Mouse (Mus musculus) stomach, postnatal 0 days (tissue): ENCODE measurements around the gene Pygo2. TPM values are rescaled to one million over a fixed set of nuclear protein-coding genes. Genes with fewer than 3 reads are reported as not detected.

Source experiments
- ATAC-seq: fragments of 200-750 bp; cut with Nextera tagmentation; 2 replicates; pipeline ENCODE4 v1.8.0; 2017; ENCODE audit not compliant: low FRiP score, low TSS enrichment
- DNase-seq: peaks from one replicate; pipeline ENCODE4 v3.0.0-alpha.2; 2016; ENCODE audit warnings: low spot score
- H3K27ac ChIP-seq: fragments of 300-500 bp; sonication (generic); replicated peaks from 2 replicates; pipeline ENCODE4 v1.5.1; 2014; ENCODE audit warnings: mild to moderate bottlenecking, control low read depth
- H3K27me3 ChIP-seq: fragments of 300-500 bp; sonication (generic); 2 replicates; pipeline ENCODE4 v1.6.1; 2014; ENCODE audit warnings: low read length; ENCODE audit not compliant: control insufficient read depth, insufficient read depth
- H3K36me3 ChIP-seq: fragments of 300-500 bp; sonication (generic); 2 replicates; pipeline ENCODE4 v1.6.1; 2014; ENCODE audit warnings: low read length, mixed read lengths; ENCODE audit not compliant: control insufficient read depth, insufficient read depth
- H3K4me1 ChIP-seq: fragments of 300-500 bp; sonication (generic); replicated peaks from 2 replicates; pipeline ENCODE4 v1.6.1; 2014; ENCODE audit warnings: antibody characterized with exemption; ENCODE audit not compliant: control insufficient read depth, insufficient read depth
- H3K4me2 ChIP-seq: fragments of 300-500 bp; sonication (generic); replicated peaks from 2 replicates; pipeline ENCODE4 v1.6.1; 2014; ENCODE audit warnings: low read depth, mild to moderate bottlenecking, control low read depth, moderate library complexity
- H3K4me3 ChIP-seq: fragments of 300-500 bp; sonication (generic); 2 replicates; pipeline ENCODE4 v1.5.1; 2014; ENCODE audit warnings: low read depth, low read length, control low read depth
- H3K9ac ChIP-seq: fragments of 300-500 bp; sonication (generic); 2 replicates; pipeline ENCODE4 v1.6.1; 2014; ENCODE audit warnings: mild to moderate bottlenecking, low read length, control low read depth, mixed read lengths
- H3K9me3 ChIP-seq: fragments of 300-500 bp; sonication (generic); 2 replicates; pipeline ENCODE4 v1.6.1; 2016; ENCODE audit warnings: low read length; ENCODE audit not compliant: control insufficient read depth
- CTCF ChIP-seq: IDR thresholded peaks from 2 replicates; pipeline ENCODE4 v1.5.1; 2016; ENCODE audit warnings: antibody characterized with exemption, low read depth, mild to moderate bottlenecking, moderate library complexity
- EP300 ChIP-seq: optimal IDR thresholded peaks from 2 replicates; pipeline ENCODE3; 2016; ENCODE audit warnings: antibody characterized with exemption
- WGBS: fragments of 180-500 bp; shearing (Covaris S2); extraction: QIAGEN DNeasy Blood & Tissue Kit; methylation state at CpG from one replicate; pipeline ENCODE4 v1.1.7; 2014; 5-methylcytosine and 5-hydroxymethylcytosine counted together
- polyA plus RNA-seq: library from polyadenylated mRNA; unstranded; fragments of >200 nt; fragmentation: Nextera tagmentation; extraction: Ambion mirVana; gene quantifications from 2 replicates; pipeline ENCODE4 v1.2.1, GENCODE M21; 2015

The Pygo2 gene
- polyA plus RNA-seq, 1 experiment from 2014 or later, result 18.0 TPM

DNA sequence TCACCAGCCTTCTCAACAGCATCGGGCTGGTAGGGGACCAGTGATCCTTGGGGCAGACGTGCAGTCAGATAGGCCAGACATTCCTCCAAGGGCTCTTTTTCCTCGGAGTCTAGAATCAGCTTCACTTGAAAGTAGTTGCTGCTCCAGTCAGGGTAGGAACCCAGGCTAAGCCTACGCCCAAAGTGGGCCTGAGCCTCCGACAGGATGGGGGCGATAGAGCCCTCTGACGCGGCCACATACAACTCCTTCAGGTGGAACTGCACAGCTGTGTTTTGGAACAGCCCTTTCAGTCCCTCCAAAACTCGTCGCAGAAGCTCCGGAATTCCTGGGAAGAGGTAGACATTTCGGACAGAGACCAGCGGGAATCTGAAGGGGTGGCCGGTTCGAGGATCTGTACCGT lies 21.6 kb upstream of the Pygo2 start:
- Histone ChIP-seq H3K36me3 (peaks cover 5% of the 10 kb centered on the region), H3K4me1 (peaks cover 3% of the 10 kb centered on the region), H3K27ac (no peak overlapping the region), H3K9ac (no peak overlapping the region), H3K9me3 (no peaks in the 10 kb centered on the region), H3K27me3 (no peaks in the 10 kb centered on the region), H3K4me3 (no peak overlapping the region), H3K4me2 (no peak overlapping the region)
- WGBS, result 66% methylated on average over 16 of the region's 16 CpGs
- DNase-seq (no peak), ATAC-seq (no peak)
- TF ChIP-seq CTCF (no peak), EP300 (no peak)

DNA sequence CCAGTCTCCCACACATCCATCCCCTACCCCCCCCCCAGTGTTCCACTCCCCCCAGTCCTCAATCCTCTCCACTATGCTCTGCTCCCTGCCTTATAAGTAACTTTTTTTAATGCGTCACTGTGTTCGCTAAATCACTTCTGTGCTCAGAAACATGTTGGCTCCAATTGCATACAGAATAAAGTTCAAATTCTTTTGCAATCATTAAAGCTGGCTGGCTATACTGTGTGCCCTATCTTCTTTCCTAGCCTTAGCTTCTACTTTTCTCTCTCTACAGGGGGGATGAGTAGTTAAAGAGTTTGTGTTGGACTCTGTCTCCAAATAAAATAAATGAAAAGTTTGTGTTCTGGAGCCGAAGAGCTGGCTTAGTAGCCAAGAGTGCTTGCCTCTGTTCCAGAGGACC lies 20.3 kb upstream of the Pygo2 start:
- no peak overlapping the region for H3K9ac ChIP-seq
- H3K4me1 ChIP-seq, result peaks cover 3% of the 10 kb centered on the region
- no peak overlapping the region for H3K4me3 ChIP-seq
- no peak for ATAC-seq
- no peaks in the 10 kb centered on the region for H3K27me3 ChIP-seq
- peaks cover 5% of the 10 kb centered on the region for H3K36me3 ChIP-seq
- no peak for DNase-seq
- H3K27ac ChIP-seq, result no peak overlapping the region
- no peak for TF ChIP-seq CTCF
- TF ChIP-seq EP300, result no peak
- WGBS, result 87% methylated on average over 3 of the region's 3 CpGs
- H3K4me2 ChIP-seq, result no peak overlapping the region
- no peaks in the 10 kb centered on the region for H3K9me3 ChIP-seq

DNA sequence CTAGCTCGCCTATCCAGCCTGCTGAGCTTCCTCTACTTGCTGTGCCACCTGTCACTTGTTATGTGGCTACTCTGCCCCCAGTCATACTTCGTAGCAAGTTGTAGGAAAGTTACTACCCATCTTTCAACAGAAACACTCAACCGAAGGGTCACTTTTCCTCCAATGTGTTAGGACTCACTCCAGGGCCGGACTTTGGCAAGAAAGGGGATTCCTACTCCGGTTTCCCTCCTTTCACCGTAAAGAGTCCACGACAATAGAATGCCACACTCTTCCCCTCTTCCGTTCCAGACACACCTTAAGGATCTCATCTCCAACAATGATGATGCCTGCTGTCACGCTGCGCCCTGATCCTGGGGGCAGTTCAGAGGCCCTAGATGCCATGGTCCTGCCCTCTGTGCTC lies 19.1 kb upstream of the Pygo2 start:
- WGBS, result 79% methylated on average over 10 of the region's 10 CpGs
- DNase-seq (no peak), ATAC-seq (no peak)
- Histone ChIP-seq H3K9ac (peak overlapping the region; percentile 64), H3K4me3 (peak overlapping the region; percentile 58), H3K27me3 (no peaks in the 10 kb centered on the region), H3K36me3 (peaks cover 7% of the 10 kb centered on the region), H3K27ac (no peak overlapping the region), H3K4me1 (peaks cover 3% of the 10 kb centered on the region), H3K4me2 (peak overlapping the region; percentile 66), H3K9me3 (no peaks in the 10 kb centered on the region)
- no peak for TF ChIP-seq EP300
- no peak for TF ChIP-seq CTCF

DNA sequence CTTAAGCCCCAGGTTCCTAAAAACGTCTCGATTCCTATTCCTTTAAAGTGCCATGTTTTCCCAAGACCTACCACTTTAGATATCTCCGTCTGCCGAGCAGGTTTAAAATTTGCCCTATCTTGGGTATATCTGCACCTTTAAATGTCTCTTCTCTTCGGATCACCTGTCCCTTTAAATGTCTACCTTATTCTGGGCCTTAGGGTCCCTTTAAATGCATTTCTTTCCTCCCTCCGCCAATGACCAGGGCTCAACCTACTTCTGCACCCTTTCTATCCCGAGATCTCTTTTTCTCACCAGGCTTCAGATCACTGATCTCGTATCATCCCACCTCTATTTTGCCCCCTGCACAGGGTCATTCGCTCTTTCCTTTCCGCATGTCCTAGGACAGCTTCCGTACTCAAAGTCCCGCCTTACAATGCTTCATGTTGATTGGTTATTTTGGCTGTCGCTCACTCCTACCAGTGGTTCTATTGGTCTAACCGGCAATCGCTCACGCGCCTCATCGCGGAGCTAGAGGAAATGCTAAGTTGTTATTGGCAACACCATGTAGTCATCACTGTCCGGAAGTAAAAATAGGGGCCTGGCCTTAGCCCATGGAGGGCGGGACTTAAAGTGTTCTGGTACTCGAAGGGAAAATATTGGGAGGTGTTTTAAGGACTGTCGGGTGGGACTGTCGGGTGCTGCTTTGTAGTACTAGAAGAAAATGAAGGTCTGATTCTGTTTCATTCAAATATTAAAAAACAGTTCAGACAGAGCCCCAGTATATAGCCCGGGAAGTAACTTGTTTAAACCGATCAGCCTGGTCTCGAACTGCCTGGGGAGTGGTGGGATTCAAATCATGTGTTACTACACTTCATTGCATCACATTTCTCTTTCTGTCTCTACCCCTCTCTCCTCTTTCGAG lies 18.3 kb upstream of the Pygo2 start, which contains the start of gene Flad1:
Gene Flad1 (minus strand): TSS at position 381 of the 904 bp plus-strand sequence.
- Histone ChIP-seq H3K4me3 (peak within 1 kb of the TSS; percentile 58), H3K4me1 (peaks cover 3% of the 10 kb centered on the region), H3K36me3 (peaks cover 8% of the 10 kb centered on the region), H3K27ac (peak within 1 kb of the TSS; percentile 61; the same call in 1 of the 2 replicates), H3K27me3 (no peaks in the 10 kb centered on the region), H3K9ac (peak within 1 kb of the TSS; percentile 64), H3K9me3 (no peaks in the 10 kb centered on the region), H3K4me2 (peak within 1 kb of the TSS; percentile 66)
- DNase-seq (peak; percentile 95), ATAC-seq (peak; percentile 98)
- no peak for TF ChIP-seq CTCF
- TF ChIP-seq EP300, result peak; percentile 87
- 6% methylated on average over 28 of the region's 28 CpGs for WGBS

DNA sequence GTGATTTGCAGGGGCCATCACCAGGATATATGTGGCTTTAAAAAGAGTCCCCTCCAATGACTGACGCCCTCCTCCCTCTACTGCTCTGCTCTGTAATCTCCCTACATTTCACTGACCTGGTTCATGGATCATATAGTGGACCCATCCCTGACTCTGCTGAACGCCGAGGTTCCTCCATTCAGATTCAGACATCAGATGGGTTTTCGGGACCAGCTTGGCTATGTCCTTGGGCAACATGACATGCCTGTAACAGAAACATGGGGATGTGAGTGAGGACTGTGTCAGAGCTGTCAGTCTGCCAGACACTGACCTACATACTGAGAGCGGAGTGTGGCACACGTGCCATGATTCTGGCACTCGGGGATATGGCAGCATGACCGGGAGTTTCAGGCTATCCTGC lies 13.9 kb upstream of the Pygo2 start:
- Histone ChIP-seq H3K9ac (no peak overlapping the region), H3K4me1 (peaks cover 7% of the 10 kb centered on the region), H3K27ac (no peak overlapping the region), H3K4me3 (no peak overlapping the region), H3K36me3 (peaks cover 3% of the 10 kb centered on the region; the same call in 1 of the 2 replicates), H3K4me2 (no peak overlapping the region), H3K27me3 (no peaks in the 10 kb centered on the region), H3K9me3 (no peaks in the 10 kb centered on the region)
- no peak for ATAC-seq
- DNase-seq, result no peak
- no peak for TF ChIP-seq EP300
- 96% methylated on average over 8 of the region's 8 CpGs for WGBS

DNA sequence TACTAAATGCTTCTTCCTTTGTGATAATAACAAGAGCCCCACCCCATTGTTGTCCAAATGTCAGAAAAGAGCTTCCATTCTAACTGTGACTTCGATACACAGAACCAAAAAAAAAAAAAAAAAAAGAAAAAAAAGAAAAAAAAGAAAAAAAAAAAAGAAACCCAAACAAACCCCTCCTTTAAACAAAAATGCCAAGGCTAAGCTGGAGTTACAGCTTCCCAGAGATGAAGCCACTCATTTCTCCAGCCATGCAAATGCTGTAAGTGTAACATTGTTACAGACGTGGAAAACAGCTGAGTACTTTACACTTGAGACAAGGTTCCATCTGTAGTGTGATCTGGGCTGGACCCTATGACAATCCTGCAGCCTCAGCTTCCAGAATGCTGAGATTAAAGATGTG lies 12.9 kb upstream of the Pygo2 start:
- no peak for DNase-seq
- peak overlapping the region; percentile 68 for H3K4me2 ChIP-seq
- 23% methylated on average over 2 of the region's 2 CpGs for WGBS
- peaks cover 6% of the 10 kb centered on the region for H3K4me1 ChIP-seq
- no peaks in the 10 kb centered on the region for H3K9me3 ChIP-seq
- peaks cover 3% of the 10 kb centered on the region; the same call in 1 of the 2 replicates for H3K36me3 ChIP-seq
- no peak overlapping the region; the same call in 1 of the 2 replicates for H3K9ac ChIP-seq
- H3K27me3 ChIP-seq, result no peaks in the 10 kb centered on the region
- TF ChIP-seq CTCF (no peak), EP300 (no peak)
- no peak overlapping the region for H3K27ac ChIP-seq
- H3K4me3 ChIP-seq, result peak overlapping the region; percentile 69
- no peak for ATAC-seq
